Mouse (Mus musculus) G1E (cell line): ENCODE results near the gene Lsm3.

Source experiments
- CTCF ChIP-seq: IDR thresholded peaks from 2 replicates; pipeline ENCODE4 v1.5.1; 2012; ENCODE audit warnings: low read depth, low read length, inconsistent platforms, mixed read lengths
- GATA1 ChIP-seq: IDR thresholded peaks from 2 replicates; pipeline ENCODE4 v1.6.1; 2012; ENCODE audit warnings: borderline replicate concordance, low read length, inconsistent platforms, mixed read lengths
- GATA2 ChIP-seq: IDR thresholded peaks from 2 replicates; pipeline ENCODE4 v1.6.1; 2012; ENCODE audit warnings: low read depth, low read length, inconsistent platforms, borderline replicate concordance

- TF ChIP-seq CTCF (no peak), GATA2 (no peak), GATA1 (no peak)
Measured at GRCm38 (mm10) chr6:91503302-91503701, 12.4 kb upstream of the Lsm3 start.
